In genomic region chr1:79466585-79466984, GRCm38 (mm10) we compare ENCODE assay signal across 28 mouse cellular contexts. TPM values are rescaled to one million over a fixed set of nuclear protein-coding genes. Genes with fewer than 3 reads are reported as not detected.
DNase-seq lines count a peak whose midpoint lies in the region; ATAC-seq and TF ChIP-seq lines count a peak whose summit lies in the region.
"Had no signal": no experiment of that assay in that cellular context is flagged by ENCODE, and none has a peak within 500 bp of the region (broad histone marks: within the 10 kb centered on the region; RNA-seq: fewer than 3 reads in every experiment).

No protein-coding gene starts in this region.

- no peaks in the 10 kb centered on the region for H3K79me2 ChIP-seq in liver, adult 2 months (ENCODE audit: control insufficient read depth, insufficient read depth, low read length)

- H3K9ac ChIP-seq in liver, adult 2 months (ENCODE audit: low read depth, low read length): no peak overlapping the region
- H3K9ac ChIP-seq in intestine, embryonic 16.5 days (ENCODE audit: low read depth, low read length): no peak overlapping the region
- no peak overlapping the region for H3K9ac ChIP-seq in liver, embryonic 13.5 days
- H3K9ac ChIP-seq: forebrain, postnatal 0 days; hindbrain, embryonic 12.5 days; limb, embryonic 13.5 days; lung, embryonic 14.5 days; midbrain, embryonic 12.5 days had no signal

- H3K27me3 ChIP-seq in liver, adult 2 months (ENCODE audit: control insufficient read depth, insufficient read depth, low read length): no peaks in the 10 kb centered on the region
- H3K27me3 ChIP-seq in intestine, embryonic 16.5 days (replicated peaks; ENCODE audit: control insufficient read depth, insufficient read depth, low read length): no peaks in the 10 kb centered on the region
- no peaks in the 10 kb centered on the region for H3K27me3 ChIP-seq in liver, embryonic 13.5 days
- H3K27me3 ChIP-seq: CH12.LX; hindbrain, embryonic 12.5 days; limb, embryonic 13.5 days; midbrain, embryonic 12.5 days had no signal

- peaks cover 12% of the 10 kb centered on the region; the same call in 1 of the 2 replicates for H3K4me1 ChIP-seq in liver, adult 2 months (ENCODE audit: control insufficient read depth, insufficient read depth, low read length)
- H3K4me1 ChIP-seq in intestine, embryonic 16.5 days (ENCODE audit: control insufficient read depth, insufficient read depth, low read length): no peaks in the 10 kb centered on the region
- H3K4me1 ChIP-seq in liver, embryonic 13.5 days (replicated peaks): no peaks in the 10 kb centered on the region
- H3K4me1 ChIP-seq: hindbrain, embryonic 12.5 days; limb, embryonic 13.5 days; midbrain, embryonic 12.5 days had no signal

- no peak overlapping the region for H3K4me2 ChIP-seq in intestine, embryonic 16.5 days (ENCODE audit: low read depth, low read length)
- H3K4me2 ChIP-seq in liver, embryonic 13.5 days: no peak overlapping the region
- H3K4me2 ChIP-seq: hindbrain, embryonic 12.5 days; limb, embryonic 13.5 days; lung, embryonic 14.5 days; midbrain, embryonic 12.5 days had no signal

- peak; percentile 38; the same call in 1 of the 2 replicates for ATAC-seq in intestine, embryonic 16.5 days
- ATAC-seq in liver, embryonic 13.5 days (ENCODE audit: low read depth): peak; percentile 87
- ATAC-seq: activated CD4-positive, CD25-positive, alpha-beta regulatory T cell, adult 4 months; forebrain, postnatal 0 days had no signal

- 9% methylated on average over 3 of the region's 3 CpGs for WGBS in liver, adult 2 months
- 12% methylated on average over 3 of the region's 3 CpGs for WGBS in intestine, embryonic 16.5 days
- 46% methylated on average over 3 of the region's 3 CpGs for WGBS in liver, embryonic 13.5 days (ENCODE audit: insufficient replicate concordance)

- no peaks in the 10 kb centered on the region for H3K36me3 ChIP-seq in liver, adult 2 months (ENCODE audit: control insufficient read depth, insufficient read depth, low read length)
- H3K36me3 ChIP-seq in intestine, embryonic 16.5 days (ENCODE audit: control insufficient read depth, insufficient read depth, low read length): no peaks in the 10 kb centered on the region
- H3K36me3 ChIP-seq in liver, embryonic 13.5 days: no peaks in the 10 kb centered on the region
- H3K36me3 ChIP-seq: hindbrain, embryonic 12.5 days; limb, embryonic 13.5 days; midbrain, embryonic 12.5 days had no signal

- no peak overlapping the region for H3K4me3 ChIP-seq in liver, adult 2 months (ENCODE audit: insufficient read depth, low read depth, low read length)
- H3K4me3 ChIP-seq in intestine, embryonic 16.5 days (ENCODE audit: low read length): no peak overlapping the region
- H3K4me3 ChIP-seq in liver, embryonic 13.5 days (replicated peaks): no peak overlapping the region
- H3K4me3 ChIP-seq: hindbrain, embryonic 12.5 days; layer of hippocampus, adult 2 months; limb, embryonic 13.5 days; midbrain, embryonic 12.5 days had no signal

- TF ChIP-seq POLR2A in liver, adult 2 months (IDR thresholded peaks at IDR 0.05; ENCODE audit: extremely low read depth, insufficient read depth, low read length): no peak

- H3K27ac ChIP-seq in liver, adult 2 months (replicated peaks; ENCODE audit: insufficient read depth, low read depth, low read length): 0 out of 2 replicates have a peak overlapping the region, but pooled peaks have one; percentile 27
- no peak overlapping the region for H3K27ac ChIP-seq in intestine, embryonic 16.5 days (ENCODE audit: low read length)
- 0 out of 2 replicates have a peak overlapping the region, but pooled peaks have one; percentile 23 for H3K27ac ChIP-seq in liver, embryonic 13.5 days
- H3K27ac ChIP-seq: hindbrain, embryonic 12.5 days; layer of hippocampus, adult 2 months; limb, embryonic 13.5 days; midbrain, embryonic 12.5 days had no signal

- no peak for TF ChIP-seq CTCF in liver, adult 2 months (IDR thresholded peaks at IDR 0.05; ENCODE audit: low read depth, low read length)

- no peaks in the 10 kb centered on the region for H3K9me3 ChIP-seq in intestine, embryonic 16.5 days (ENCODE audit: control insufficient read depth, low read length)
- no peaks in the 10 kb centered on the region for H3K9me3 ChIP-seq in liver, embryonic 13.5 days (replicated peaks)
- H3K9me3 ChIP-seq: hindbrain, embryonic 12.5 days; limb, embryonic 13.5 days; midbrain, embryonic 12.5 days had no signal

- DNase-seq in liver, adult 2 months (ENCODE audit: extremely low read depth, low read depth, low spot score): peak; percentile 99
- no peak for DNase-seq in liver
- DNase-seq in liver, embryonic 13.5 days: no peak
- DNase-seq in mesoderm, embryonic 11.5 days (ENCODE audit: low read depth, low spot score): peak; percentile 20
- DNase-seq in adrenal gland, adult 2 months: no peak
- no peak for DNase-seq in embryo, embryonic 9.5 days (ENCODE audit: extremely low spot score)
- DNase-seq: adrenal gland, adult 8-10 months; B cell, adult 2 months; cerebellum, adult 8-10 months; cerebellum, postnatal 25 days; forebrain, postnatal 0 days; gastrocnemius, postnatal 14 days; heart, postnatal 14 days; kidney, adult 2 months; kidney, postnatal 36 days; lung, embryonic 14.5 days; lung, postnatal 14 days; thymus, postnatal 14 days had no signal

RNA-seq across cellular contexts. Expression of gene Scg2, which starts 26.7 kb away (rescaled TPM):
- total RNA-seq in liver, adult 2 months (2014; rRNA removed): 1.7 TPM in 1 of 2 replicates, not detected in the other
- polyA plus RNA-seq in liver, adult 2 months (2012; rRNA removed): not detected in 2 replicates
- polyA plus RNA-seq in intestine, embryonic 16.5 days (2015; fragmentation: Nextera tagmentation; extraction: Ambion mirVana): 14.0 and 14.5 TPM in 2 replicates
- 0.16 and 0.30 TPM in 2 replicates for polyA plus RNA-seq in liver, embryonic 13.5 days (2015; fragmentation: Nextera tagmentation; extraction: Ambion mirVana)
- total RNA-seq in adrenal gland, adult 2 months (2021): 1,000 to 10,000 TPM in 1 of 2 experiments, 100 to 1,000 TPM in 1; 748 to 1,112 TPM
- 16.2 and 17.1 TPM in 2 replicates for polyA plus RNA-seq in adrenal gland, adult 2 months (2012; rRNA removed)
- total RNA-seq: CH12.LX; ES-E14; gastrocnemius, postnatal 14 days; granulocyte monocyte progenitor cell, adult 5-6 weeks; heart, postnatal 14 days; megakaryocyte progenitor cell, adult 5-6 weeks had no signal
- polyA plus RNA-seq: activated CD4-positive, CD25-positive, alpha-beta regulatory T cell, adult 4 months had no signal

Comparison
In these comparisons a context has a peak if more than half of its experiments do, and no peak if none do; other contexts are left out.
1. DNase-seq: peak in liver, adult 2 months (single experiment) and mesoderm, embryonic 11.5 days (single experiment); none in liver (single experiment), liver, embryonic 13.5 days (single experiment), adrenal gland, adult 2 months (single experiment) and embryo, embryonic 9.5 days (single experiment).
2. RNA of gene Scg2, which starts 26.7 kb away (polyA plus RNA-seq): 16.2 to 17.1 TPM in adrenal gland, adult 2 months and 14.0 to 14.5 TPM in intestine, embryonic 16.5 days; 0.16 to 0.30 TPM in liver, embryonic 13.5 days and not detected in liver, adult 2 months; every median in the first group is over 10 times any median in the second.